Mouse (Mus musculus): Measurements from ENCODE around the gene Reck.

GRCm38 (mm10) chr4:43838326-43838725, 37.0 kb upstream of the Reck start:
- no peak for TF ChIP-seq CTCF (IDR thresholded peaks at IDR 0.05; ENCODE audit: borderline replicate concordance, extremely low read depth, insufficient read depth, insufficient read length)
- TF ChIP-seq POLR2A (IDR thresholded peaks at IDR 0.05; ENCODE audit: borderline replicate concordance, extremely low read depth, insufficient read depth, insufficient read length, poor library complexity, severe bottlenecking): no peak
